Mouse (Mus musculus): Measurements from ENCODE around the gene Rnase13. TPM values are rescaled to one million over a fixed set of nuclear protein-coding genes. Genes with fewer than 3 reads are reported as not detected.

Rnase13 gene
- total and polyA plus RNA-seq, 2 experiments from 2014 or later, result not detected

DNA sequence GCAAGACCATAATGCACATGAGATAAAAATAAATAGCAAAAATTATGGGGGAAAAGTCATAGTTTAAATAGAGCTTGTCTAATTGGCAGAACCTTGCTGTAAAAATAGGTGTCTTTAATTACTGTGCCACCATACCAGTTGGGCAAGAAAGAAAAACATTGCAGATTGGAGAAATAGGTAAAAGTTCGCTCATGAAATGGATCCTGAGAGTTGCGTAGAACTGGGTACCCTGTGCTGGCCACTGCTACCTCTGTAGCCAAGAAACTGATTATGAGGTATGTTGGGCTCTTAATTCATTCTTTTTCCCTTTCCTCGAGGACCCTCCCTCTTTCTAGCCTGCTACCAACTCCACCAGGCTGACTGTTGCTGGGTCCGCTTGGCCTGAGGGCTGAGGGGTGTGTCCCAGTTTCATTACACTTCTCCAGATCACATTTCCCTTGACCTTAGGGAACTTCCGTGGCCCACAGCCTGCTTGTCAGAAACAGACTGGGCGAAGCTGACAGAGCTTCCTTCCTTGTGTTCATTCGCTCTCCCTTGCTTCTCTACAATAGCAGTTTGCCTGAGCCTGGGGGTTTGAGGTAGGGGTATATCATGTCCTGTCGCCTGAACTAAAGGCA, 18.5 kb upstream of the Rnase13 start:
- Histone ChIP-seq H3K27ac (ENCODE audit: low read depth, low read length) (no peak overlapping the region), H3K4me3 (ENCODE audit: low read depth, low read length) (no peak overlapping the region), H3K36me3 (ENCODE audit: insufficient read depth, low read length) (no peaks in the 10 kb centered on the region), H3K27me3 (ENCODE audit: insufficient read depth, low read length) (no peaks in the 10 kb centered on the region), H3K9ac (replicated peaks; ENCODE audit: low read length, poor library complexity, severe bottlenecking) (no peak overlapping the region), H3K4me1 (ENCODE audit: insufficient read depth, low read length) (no peaks in the 10 kb centered on the region), H3K9me3 (ENCODE audit: low read length) (no peaks in the 10 kb centered on the region), H3K4me2 (ENCODE audit: low read depth, low read length, poor library complexity, severe bottlenecking) (no peak overlapping the region)
- no peak for ATAC-seq (ENCODE audit: low FRiP score)
- TF ChIP-seq CTCF (IDR thresholded peaks at IDR 0.05), result no peak
- DNase-seq (ENCODE audit: low spot score), result no peak
- 39% methylated on average over 8 of the region's 8 CpGs for WGBS

DNA sequence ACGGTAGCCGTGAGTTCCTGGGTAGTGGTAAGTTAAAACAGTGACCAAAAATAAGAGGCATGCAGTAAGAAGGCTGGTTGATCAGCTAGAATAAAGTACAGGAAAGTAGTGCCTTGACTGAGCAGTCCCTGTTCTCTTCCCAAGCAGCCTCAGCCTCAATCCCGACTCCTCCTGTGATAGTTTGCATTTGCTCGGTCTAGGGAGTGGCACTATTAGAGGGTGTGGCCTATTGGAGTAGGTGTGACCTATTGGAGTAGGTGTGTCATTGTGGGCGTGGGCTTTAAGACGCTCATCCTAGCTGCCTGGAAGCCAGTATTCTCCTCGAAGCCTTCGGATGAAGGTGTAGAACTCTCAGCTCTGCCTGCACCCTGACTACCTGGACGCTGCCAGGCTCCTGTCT, 16.4 kb upstream of the Rnase13 start:
- no peaks in the 10 kb centered on the region for H3K9me3 ChIP-seq (ENCODE audit: low read length)
- ATAC-seq (ENCODE audit: low FRiP score) (no peak), DNase-seq (ENCODE audit: low spot score) (no peak)
- no peak overlapping the region for H3K4me2 ChIP-seq (ENCODE audit: low read depth, low read length, poor library complexity, severe bottlenecking)
- no peak for TF ChIP-seq CTCF (IDR thresholded peaks at IDR 0.05)
- WGBS, result 87% methylated on average over 9 of the region's 9 CpGs
- H3K27me3 ChIP-seq (ENCODE audit: insufficient read depth, low read length), result no peaks in the 10 kb centered on the region
- H3K4me1 ChIP-seq (ENCODE audit: insufficient read depth, low read length), result no peaks in the 10 kb centered on the region
- no peak overlapping the region for H3K4me3 ChIP-seq (ENCODE audit: low read depth, low read length)
- no peaks in the 10 kb centered on the region for H3K36me3 ChIP-seq (ENCODE audit: insufficient read depth, low read length)
- no peak overlapping the region for H3K9ac ChIP-seq (replicated peaks; ENCODE audit: low read length, poor library complexity, severe bottlenecking)
- no peak overlapping the region for H3K27ac ChIP-seq (ENCODE audit: low read depth, low read length)

DNA sequence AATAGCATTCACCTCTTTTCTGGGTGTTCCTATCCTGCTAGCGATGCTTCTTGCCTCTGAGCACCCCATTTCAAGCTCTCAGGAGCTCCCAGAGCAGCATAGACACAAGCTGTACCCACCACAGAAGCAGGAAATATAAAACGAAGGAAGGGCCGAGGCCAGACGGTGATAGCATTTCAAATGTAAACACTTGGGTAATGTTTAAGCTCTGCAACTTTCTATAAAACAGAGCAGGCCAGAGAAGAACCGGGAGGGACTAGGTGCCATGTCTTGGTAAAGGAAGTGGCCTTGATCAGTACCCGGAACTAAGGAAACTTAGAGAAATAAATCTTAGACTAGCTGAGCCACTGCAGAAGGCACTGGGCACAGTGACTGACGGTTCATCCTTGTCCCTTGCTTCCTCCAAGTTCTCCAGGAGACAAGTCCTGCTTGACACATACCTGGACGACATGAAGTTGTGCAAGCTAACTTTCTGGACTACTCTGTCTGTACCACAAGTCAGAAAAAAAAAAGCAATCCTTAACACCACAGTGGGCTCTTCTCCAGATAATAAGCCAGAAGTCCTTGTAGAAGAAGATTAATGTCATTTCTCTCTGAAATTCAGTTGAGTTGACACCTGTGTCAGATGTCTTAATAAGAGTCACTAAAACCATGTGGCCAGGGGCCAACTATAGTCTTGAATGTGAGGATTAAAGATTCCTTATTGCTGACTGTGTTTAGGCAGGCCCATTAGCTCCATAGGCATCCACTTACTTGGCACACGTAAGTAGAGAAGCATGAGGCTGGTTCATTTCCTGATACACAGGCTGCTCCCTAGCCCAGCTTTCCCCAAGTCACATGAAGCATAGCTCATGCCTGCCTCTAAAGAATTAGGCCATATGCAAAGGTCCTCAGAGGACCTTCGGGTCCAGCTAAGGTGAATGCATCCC, 9.8 kb upstream of the Rnase13 start:
- Histone ChIP-seq H3K27ac (ENCODE audit: low read depth, low read length) (no peak overlapping the region), H3K9me3 (ENCODE audit: low read length) (no peaks in the 10 kb centered on the region), H3K27me3 (ENCODE audit: insufficient read depth, low read length) (no peaks in the 10 kb centered on the region), H3K9ac (replicated peaks; ENCODE audit: low read length, poor library complexity, severe bottlenecking) (no peak overlapping the region), H3K36me3 (ENCODE audit: insufficient read depth, low read length) (no peaks in the 10 kb centered on the region), H3K4me2 (ENCODE audit: low read depth, low read length, poor library complexity, severe bottlenecking) (no peak overlapping the region), H3K4me3 (ENCODE audit: low read depth, low read length) (no peak overlapping the region), H3K4me1 (ENCODE audit: insufficient read depth, low read length) (no peaks in the 10 kb centered on the region)
- TF ChIP-seq CTCF (IDR thresholded peaks at IDR 0.05), result no peak
- ATAC-seq (ENCODE audit: low FRiP score) (no peak), DNase-seq (ENCODE audit: low spot score) (no peak)
- 68% methylated on average over 10 of the region's 10 CpGs for WGBS

DNA sequence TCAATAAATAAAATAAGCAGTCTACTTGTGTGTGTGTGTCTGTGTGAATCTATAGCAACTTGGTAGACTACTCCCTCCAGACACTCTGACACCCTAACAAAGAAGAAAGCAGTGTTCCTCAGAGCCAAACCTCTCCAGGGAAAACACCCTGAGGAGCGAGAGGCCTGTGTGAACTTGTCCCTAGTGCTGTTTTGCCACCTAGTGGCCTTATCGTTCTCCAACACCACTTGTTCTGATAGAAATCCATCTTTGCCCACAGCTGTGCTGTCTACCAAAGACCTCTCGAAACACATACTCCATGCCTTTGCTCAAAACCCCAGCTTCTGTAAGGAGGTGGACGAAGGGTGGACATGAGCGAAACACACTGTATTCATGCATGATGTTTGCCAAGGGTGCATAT, 8.3 kb upstream of the Rnase13 start:
- peak; percentile 67; the same call in 1 of the 2 replicates for ATAC-seq (ENCODE audit: low FRiP score)
- H3K9me3 ChIP-seq (ENCODE audit: low read length), result no peaks in the 10 kb centered on the region
- no peaks in the 10 kb centered on the region for H3K27me3 ChIP-seq (ENCODE audit: insufficient read depth, low read length)
- no peak overlapping the region for H3K4me2 ChIP-seq (ENCODE audit: low read depth, low read length, poor library complexity, severe bottlenecking)
- H3K4me1 ChIP-seq (ENCODE audit: insufficient read depth, low read length), result no peaks in the 10 kb centered on the region
- no peak overlapping the region for H3K9ac ChIP-seq (replicated peaks; ENCODE audit: low read length, poor library complexity, severe bottlenecking)
- 32% methylated on average over 5 of the region's 5 CpGs for WGBS
- TF ChIP-seq CTCF (IDR thresholded peaks at IDR 0.05), result peak; percentile 86
- H3K4me3 ChIP-seq (ENCODE audit: low read depth, low read length), result no peak overlapping the region
- peak; percentile 91 for DNase-seq (ENCODE audit: low spot score)
- no peak overlapping the region for H3K27ac ChIP-seq (ENCODE audit: low read depth, low read length)
- no peaks in the 10 kb centered on the region for H3K36me3 ChIP-seq (ENCODE audit: insufficient read depth, low read length)

DNA sequence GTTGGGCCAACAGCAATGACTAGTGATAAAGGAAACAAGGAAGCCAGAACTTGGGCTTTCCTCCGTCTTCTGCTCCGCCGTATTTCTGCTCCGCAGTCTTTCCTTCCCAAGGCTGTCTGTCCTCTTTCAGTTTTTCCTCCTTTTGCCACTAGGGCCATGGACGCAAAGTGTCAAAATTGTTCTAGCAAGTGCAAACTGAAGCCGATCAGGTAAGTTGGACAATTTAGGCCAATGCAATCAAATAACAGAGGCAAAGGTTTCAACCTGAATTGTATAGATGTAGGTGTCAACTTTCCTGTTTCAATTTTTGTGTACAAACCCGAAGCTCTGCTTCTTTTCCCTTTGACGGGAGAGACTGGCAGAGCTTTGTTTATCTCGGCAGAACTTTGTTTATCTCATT, 7.4 kb upstream of the Rnase13 start:
- H3K4me3 ChIP-seq (ENCODE audit: low read depth, low read length), result no peak overlapping the region
- H3K27me3 ChIP-seq (ENCODE audit: insufficient read depth, low read length), result no peaks in the 10 kb centered on the region
- ATAC-seq (ENCODE audit: low FRiP score), result no peak
- no peak for DNase-seq (ENCODE audit: low spot score)
- no peaks in the 10 kb centered on the region for H3K4me1 ChIP-seq (ENCODE audit: insufficient read depth, low read length)
- H3K9me3 ChIP-seq (ENCODE audit: low read length), result no peaks in the 10 kb centered on the region
- H3K27ac ChIP-seq (ENCODE audit: low read depth, low read length), result peak overlapping the region; percentile 49
- no peak overlapping the region for H3K4me2 ChIP-seq (ENCODE audit: low read depth, low read length, poor library complexity, severe bottlenecking)
- H3K36me3 ChIP-seq (ENCODE audit: insufficient read depth, low read length), result no peaks in the 10 kb centered on the region
- H3K9ac ChIP-seq (replicated peaks; ENCODE audit: low read length, poor library complexity, severe bottlenecking), result no peak overlapping the region
- 69% methylated on average over 9 of the region's 9 CpGs for WGBS
- TF ChIP-seq CTCF (IDR thresholded peaks at IDR 0.05), result 0 out of 2 replicates have a peak, but pooled peaks have one; percentile 25

All from midbrain, postnatal 0 days (tissue).